Mouse (Mus musculus) right cerebral cortex, postnatal 36 days (tissue): Measurements from ENCODE around the gene Ttc24.

ENCODE experiments used
- DNase-seq, 2 experiments: peaks; one replicate each; pipeline ENCODE4 v3.0.0; 2022; ENCODE audit warnings: low spot score in 2 of 2, mixed read lengths in 1 of 2

Ttc24 gene

GRCm38 (mm10) chr3:88078204-88078603, at the start of gene Ttc24:
Gene Ttc24 (minus strand): TSS chr3:88078304.
- DNase-seq = no peak

- DNase-seq = no peak
Observed at GRCm38 (mm10) chr3:88127636-88128035, 49.5 kb upstream of the Ttc24 start.

- no peak for DNase-seq
Observed at GRCm38 (mm10) chr3:88126181-88126580, 48.1 kb upstream of the Ttc24 start.

- DNase-seq = no peak
Observed at GRCm38 (mm10) chr3:88125195-88125594, 47.1 kb upstream of the Ttc24 start.

DNA sequence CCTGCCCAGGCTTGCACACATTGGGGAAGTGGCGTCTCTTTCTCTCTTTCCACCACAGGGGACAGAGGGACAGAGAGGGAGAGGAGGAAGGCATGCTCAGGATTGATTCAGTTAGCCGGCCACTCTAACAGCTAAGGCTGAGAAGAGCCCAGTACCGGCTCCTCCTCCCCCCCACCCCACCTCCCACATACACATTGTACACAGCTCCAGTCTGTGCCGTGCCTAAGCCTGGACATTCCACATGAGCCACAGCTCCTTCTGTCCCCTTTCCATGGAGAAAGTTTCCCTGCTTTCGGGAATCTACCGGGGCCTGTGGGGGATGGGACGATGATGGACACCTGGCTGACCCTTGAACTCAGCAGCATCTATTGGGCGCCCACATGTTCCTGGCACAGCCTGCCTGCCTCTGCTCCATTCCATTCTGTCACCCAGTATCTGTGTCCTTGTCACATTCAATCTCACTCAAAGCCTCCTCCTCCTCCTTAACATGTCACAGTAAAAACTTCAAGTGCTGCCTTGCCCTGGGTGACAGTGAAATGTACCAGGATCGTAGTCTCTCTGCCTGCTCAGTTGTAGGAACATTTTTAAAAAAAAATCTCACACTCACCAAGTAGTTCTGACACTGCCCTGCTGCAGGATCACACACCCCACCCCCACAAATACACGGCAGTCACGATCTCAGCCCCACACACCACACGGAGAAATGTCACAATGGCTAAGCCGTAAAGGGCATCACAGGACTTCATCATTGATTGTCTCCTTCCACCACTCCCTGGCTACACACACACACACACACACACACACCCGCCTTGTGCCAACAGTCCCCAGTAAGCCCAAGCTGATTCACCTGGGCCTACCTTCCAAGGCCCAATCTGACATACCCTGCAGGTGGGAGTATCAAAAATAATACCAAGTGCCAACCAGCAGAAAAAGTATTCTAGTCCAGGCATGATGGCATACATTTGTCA, 43.3 kb upstream of the Ttc24 start:
- DNase-seq = no peak

- DNase-seq = no peak
Observed at GRCm38 (mm10) chr3:88120117-88120651, 42.1 kb upstream of the Ttc24 start.

- DNase-seq = no peak
Observed at GRCm38 (mm10) chr3:88114396-88114795, 36.3 kb upstream of the Ttc24 start.

DNA sequence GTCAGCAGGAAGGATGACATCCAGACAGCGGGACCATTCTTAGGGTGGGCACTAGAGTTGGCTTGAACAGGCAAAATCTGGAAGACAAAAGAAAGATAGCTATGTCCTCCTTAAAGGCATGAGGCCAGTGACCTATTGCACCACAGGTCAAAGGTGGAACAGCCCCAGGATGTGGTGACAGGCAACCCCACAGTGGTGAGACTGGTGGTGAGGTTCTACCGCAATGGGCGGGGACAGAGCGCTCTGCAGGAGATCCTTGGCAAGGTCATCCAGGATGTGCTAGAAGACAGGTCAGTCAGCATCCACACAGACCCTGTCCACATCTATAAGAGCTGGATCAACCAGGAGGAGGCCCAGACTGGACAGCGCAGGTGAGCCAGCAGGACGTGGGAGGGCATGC, 31.0 kb upstream of the Ttc24 start:
- DNase-seq = no peak

DNA sequence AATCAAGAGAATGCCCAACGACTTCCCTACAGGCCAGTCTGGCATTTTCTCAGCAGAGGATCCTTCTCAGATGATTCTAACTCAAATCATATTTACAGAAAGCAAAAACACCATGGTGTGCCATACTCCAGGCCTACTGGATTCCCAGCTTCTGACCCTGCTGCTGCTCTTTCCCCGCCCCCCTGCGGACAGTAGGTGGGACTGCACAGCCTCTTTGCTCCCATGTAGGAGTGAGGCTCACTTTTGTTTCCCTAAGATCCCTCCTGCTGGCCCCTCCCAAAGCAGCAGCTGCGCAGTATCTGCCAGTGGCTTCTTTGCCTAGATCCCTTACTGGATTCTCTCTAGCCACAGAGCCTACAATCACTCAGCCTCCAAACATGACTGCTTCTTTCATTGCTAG, 28.0 kb upstream of the Ttc24 start:
- no peak for DNase-seq

DNA sequence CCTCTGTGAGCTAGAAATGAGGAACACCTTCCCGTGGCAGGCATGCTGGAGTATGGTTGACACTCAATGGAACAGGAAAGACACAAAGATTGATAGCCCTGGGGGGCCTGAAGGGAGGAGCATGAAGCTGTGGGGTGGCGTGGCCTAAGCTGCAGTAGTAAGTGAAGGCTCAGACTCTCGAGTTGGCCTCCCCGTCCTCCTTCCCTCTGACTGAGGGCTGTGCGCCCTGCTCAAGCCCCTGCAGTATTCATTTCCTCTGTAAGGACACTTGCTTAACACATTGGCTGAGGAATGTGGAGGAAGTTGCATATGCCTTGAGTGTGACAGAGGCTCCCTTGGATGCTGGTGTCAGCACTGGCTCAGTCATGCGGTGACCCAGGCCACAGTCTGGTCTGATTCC, 24.5 kb upstream of the Ttc24 start:
- no peak for DNase-seq

DNA sequence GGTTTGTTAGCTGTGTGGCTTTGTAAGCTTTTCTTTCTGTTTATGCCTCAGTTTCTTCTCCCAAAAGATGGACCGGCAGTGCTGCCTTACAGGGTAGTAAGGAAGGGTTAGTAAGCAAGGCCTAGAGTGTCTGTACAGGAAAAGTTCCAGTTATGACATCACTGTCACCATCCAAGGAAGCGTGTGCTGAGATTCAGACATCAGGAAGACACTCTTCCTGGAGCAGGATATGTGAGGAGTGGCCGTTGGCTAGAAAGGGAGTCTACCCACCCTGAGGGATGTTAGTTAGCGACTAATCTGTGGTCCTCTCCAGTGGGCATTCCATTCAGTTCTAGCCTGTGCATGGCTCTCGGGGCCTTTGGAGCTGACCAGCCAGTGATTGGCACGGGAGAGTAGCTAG, 24.1 kb upstream of the Ttc24 start:
- DNase-seq = no peak

- DNase-seq = no peak
Observed at GRCm38 (mm10) chr3:88101736-88102135, 23.6 kb upstream of the Ttc24 start.

- no peak for DNase-seq
Observed at GRCm38 (mm10) chr3:88100251-88100650, 22.1 kb upstream of the Ttc24 start.

DNA sequence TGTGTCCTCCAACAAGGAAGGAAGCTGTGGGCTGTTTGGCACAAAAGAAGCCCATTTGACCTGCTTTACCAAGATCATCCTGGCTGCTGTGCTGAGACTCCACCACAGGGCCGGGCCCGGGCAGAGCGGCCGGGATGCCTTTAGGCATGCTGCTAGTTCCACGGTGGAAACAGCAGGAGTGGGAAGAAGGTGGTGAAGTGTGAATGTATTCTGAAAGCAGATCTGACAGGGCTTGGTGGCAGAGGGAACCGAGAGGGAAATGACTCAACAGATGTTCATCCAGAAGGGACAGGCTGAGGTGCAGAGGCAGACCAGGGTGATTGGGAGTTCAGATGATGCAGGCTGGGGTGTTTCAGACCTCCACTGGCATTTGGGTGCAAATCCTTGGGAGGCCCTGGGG, 19.6 kb upstream of the Ttc24 start:
- no peak for DNase-seq

- no peak for DNase-seq
Observed at GRCm38 (mm10) chr3:88094126-88094525, 16.0 kb upstream of the Ttc24 start.

DNA sequence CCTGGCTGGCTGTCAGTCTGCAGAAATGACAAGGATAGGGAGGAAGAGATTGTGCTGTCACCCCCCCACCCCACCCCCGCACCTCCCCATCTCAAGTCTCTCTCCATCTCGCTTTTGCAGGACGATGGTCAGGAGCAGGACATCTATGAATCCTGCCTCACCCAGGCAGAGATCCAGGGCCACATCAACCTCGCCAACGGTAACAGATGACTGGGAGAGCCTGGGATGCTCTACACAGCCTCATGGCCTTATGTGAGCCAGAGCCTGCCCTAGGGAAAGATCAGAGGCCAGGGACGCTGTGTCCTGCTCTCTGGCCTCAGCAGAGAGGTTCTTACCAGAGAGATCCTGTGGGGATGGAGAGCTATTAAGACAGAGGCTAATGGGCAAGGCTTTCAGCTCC, 12.5 kb upstream of the Ttc24 start:
- DNase-seq = no peak

- no peak for DNase-seq
Observed at GRCm38 (mm10) chr3:88090106-88090505, 12.0 kb upstream of the Ttc24 start.

DNA sequence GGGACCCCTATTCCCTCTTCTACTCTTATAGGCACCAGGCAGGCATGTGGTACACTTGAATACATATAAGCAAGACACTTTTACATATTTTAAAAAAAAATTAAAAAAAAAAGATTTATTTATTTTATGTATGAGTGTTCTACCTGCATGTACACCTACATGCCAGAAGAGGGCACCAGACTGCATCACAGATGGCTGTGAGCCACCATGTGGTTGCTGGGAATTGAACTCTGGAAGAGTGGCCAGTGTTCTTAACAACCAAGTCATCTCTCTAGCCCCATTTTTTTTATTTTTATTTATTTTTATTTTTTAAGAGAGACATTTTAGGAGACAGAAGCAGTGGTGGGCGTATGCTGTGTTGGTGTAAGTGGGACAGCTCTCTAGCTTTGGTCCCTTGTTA, 9.6 kb upstream of the Ttc24 start:
- DNase-seq = no peak

DNA sequence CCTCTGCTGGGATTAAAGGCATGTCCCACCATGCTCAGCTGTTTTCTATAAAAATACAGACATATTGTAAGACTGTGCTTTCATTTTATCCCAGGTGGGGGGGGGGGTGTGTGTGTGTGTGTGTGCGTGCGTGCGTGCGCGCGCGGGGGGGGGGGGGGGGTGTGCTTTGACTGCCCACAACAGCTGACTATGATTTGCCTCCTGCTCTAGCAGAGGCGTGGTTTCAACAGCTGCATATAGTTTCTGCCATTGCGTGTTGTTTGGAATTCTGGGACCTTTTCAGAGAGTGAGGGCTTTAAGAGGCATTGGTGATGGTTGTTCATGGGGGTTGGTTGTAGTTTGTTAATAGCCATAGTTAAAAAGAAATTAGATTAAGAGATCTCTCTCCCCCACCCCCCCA, 7.4 kb upstream of the Ttc24 start:
- DNase-seq = no peak

GRCm38 (mm10) chr3:88084001-88084400, 5.9 kb upstream of the Ttc24 start:
- DNase-seq = no peak

DNA sequence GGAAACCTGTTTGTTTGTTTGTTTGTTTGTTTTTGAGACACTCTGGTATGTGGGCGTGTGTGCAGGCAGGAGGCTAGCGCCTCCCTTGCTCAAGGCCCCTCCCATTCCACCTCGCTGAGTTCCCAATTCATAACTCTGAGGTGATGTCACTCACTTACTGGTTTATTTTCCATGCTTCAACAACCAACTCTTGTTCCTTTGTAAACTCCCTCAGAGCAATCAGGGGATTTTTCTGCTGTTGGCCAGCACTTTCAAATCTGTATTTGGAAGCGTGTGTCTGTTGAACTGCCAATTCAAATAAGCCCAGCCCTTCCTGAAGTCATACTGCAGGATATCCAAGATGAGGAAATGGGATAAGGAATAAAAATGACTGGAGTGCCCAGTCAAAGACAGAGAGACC, 4.6 kb upstream of the Ttc24 start:
- no peak for DNase-seq

DNA sequence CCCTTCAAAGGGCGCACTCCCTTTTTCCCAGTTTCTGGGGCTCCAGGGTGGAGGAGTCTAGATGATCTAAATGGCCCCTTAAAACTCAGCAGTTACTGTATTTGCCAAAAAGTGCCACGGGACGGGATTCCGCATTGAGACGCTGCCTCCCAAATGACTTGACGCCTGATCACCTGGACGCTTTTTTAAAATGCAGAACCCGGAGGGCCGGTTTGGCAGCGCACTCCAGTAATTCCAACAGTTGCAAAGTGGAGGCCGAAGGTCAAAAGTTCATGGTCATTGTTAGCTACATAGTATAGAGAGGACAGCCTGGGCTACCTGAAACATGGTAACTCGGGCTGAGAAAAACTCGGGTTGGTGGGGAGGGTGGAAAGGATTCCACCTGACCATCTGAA, 4.1 kb upstream of the Ttc24 start:
- no peak for DNase-seq
